Mouse (Mus musculus): Measurements from ENCODE around the gene Itprid2. TPM values are rescaled to one million over a fixed set of nuclear protein-coding genes. Genes with fewer than 3 reads are reported as not detected.

Itprid2 gene
- polyA plus RNA-seq, 1 experiment = 11.5 TPM

- no peak for DNase-seq
- no peak for TF ChIP-seq POLR2A (IDR thresholded peaks at IDR 0.05; ENCODE audit: borderline replicate concordance, extremely low read depth, low read depth, low read length)
- no peak for TF ChIP-seq CTCF (IDR thresholded peaks at IDR 0.05; ENCODE audit: insufficient read depth, low read length)
- no peaks in the 10 kb centered on the region for H3K4me1 ChIP-seq (ENCODE audit: control insufficient read depth, insufficient read depth, low read length)
- no peak overlapping the region for H3K4me3 ChIP-seq (replicated peaks; ENCODE audit: extremely low read depth, low read depth, low read length)
- WGBS = 50% methylated on average over 1 of the region's 1 CpGs
Observed at GRCm38 (mm10) chr2:79722415-79722814, 87.3 kb downstream of the Itprid2 start.

Other genes with a start within 250 kb of the Itprid2 start
- not detected in 2 replicates for gene Neurod1, start 178.6 kb upstream of the Itprid2 start, polyA plus RNA-seq (2012; rRNA removed)
- gene Cerkl, start 178.6 kb upstream of the Itprid2 start, polyA plus RNA-seq (2012; rRNA removed) = 1.1 and 1.2 TPM in 2 replicates
- gene Ppp1r1c, start 72.4 kb downstream of the Itprid2 start, polyA plus RNA-seq (2012; rRNA removed) = not detected in 2 replicates